Mouse (Mus musculus) hindbrain, embryonic 13.5 days (tissue): ENCODE data around the gene Pom121. TPM values are rescaled to one million over a fixed set of nuclear protein-coding genes. Genes with fewer than 3 reads are reported as not detected.
"Not testable (repeated sequence)": the region's sequence is repeated elsewhere in the genome, so short reads cannot be mapped to it uniquely, and the experiment has no call there.

ENCODE experiments used
- ATAC-seq: fragments of 200-750 bp; cut with Nextera tagmentation; 2 replicates; pipeline ENCODE4 v1.8.0; 2017; ENCODE audit warnings: moderate TSS enrichment; ENCODE audit not compliant: low FRiP score
- H3K27ac ChIP-seq: fragments of 300-500 bp; sonication (generic); 2 replicates; pipeline ENCODE4 v1.5.1; 2015; ENCODE audit warnings: inconsistent platforms, mild to moderate bottlenecking, moderate library complexity
- H3K27me3 ChIP-seq: fragments of 300-500 bp; sonication (generic); 2 replicates; pipeline ENCODE4 v1.6.1; 2015; ENCODE audit warnings: mild to moderate bottlenecking, inconsistent platforms
- H3K36me3 ChIP-seq: fragments of 300-500 bp; sonication (generic); 2 replicates; pipeline ENCODE4 v1.6.1; 2015; ENCODE audit warnings: mild to moderate bottlenecking, inconsistent platforms
- H3K4me1 ChIP-seq: fragments of 300-500 bp; sonication (generic); replicated peaks from 2 replicates; pipeline ENCODE4 v1.6.1; 2015; ENCODE audit warnings: inconsistent platforms
- H3K4me2 ChIP-seq: fragments of 300-500 bp; sonication (generic); 2 replicates; pipeline ENCODE4 v1.6.1; 2015; ENCODE audit warnings: inconsistent platforms, mild to moderate bottlenecking, moderate library complexity
- H3K4me3 ChIP-seq: fragments of 300-500 bp; sonication (generic); 2 replicates; pipeline ENCODE4 v1.5.1; 2015; ENCODE audit warnings: mild to moderate bottlenecking, inconsistent platforms
- H3K9ac ChIP-seq: fragments of 300-500 bp; sonication (generic); 2 replicates; pipeline ENCODE4 v1.6.1; 2015; ENCODE audit warnings: mild to moderate bottlenecking, inconsistent platforms
- H3K9me3 ChIP-seq: fragments of 300-500 bp; sonication (generic); 2 replicates; pipeline ENCODE4 v1.6.1; 2016; ENCODE audit warnings: inconsistent platforms
- WGBS: fragments of 180-500 bp; shearing (Covaris S2); methylation state at CpG from one replicate; pipeline ENCODE4 v1.1.7; 2015; 5-methylcytosine and 5-hydroxymethylcytosine counted together
- polyA plus RNA-seq: library from polyadenylated mRNA; unstranded; fragments of >200 nt; fragmentation: Nextera tagmentation; extraction: Ambion mirVana; gene quantifications from 2 replicates; pipeline ENCODE4 v1.2.1, GENCODE M21; 2015

Gene Pom121
- polyA plus RNA-seq, 1 experiment from 2014 or later: 11.1 TPM

DNA sequence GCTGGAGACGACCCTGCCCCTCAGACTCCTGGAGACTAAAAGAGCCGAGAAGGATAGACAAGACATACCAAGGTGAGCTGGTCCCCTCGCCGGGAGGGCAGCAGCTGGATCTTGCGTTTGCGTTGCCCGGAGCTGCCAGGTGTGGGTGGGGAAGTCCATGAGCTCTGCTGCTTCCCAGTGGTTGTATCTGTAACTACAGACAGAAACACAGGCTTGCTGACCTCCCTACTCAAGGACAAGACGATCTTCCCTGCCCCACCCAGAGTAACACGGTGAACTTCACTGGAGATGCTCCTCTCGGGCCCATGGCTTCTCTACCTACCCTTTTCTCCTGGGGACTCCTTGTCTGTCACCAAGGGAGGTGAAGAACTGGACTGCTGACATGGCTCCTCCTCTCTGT is 10.6 kb downstream of the Pom121 start:
- no peaks in the 10 kb centered on the region for H3K27me3 ChIP-seq
- H3K4me1 ChIP-seq: no peaks in the 10 kb centered on the region
- 88% methylated on average over 10 of the region's 10 CpGs for WGBS
- no peak overlapping the region for H3K4me2 ChIP-seq
- H3K36me3 ChIP-seq: peaks cover 97% of the 10 kb centered on the region
- no peak for ATAC-seq
- H3K9ac ChIP-seq: no peak overlapping the region
- H3K9me3 ChIP-seq: no peaks in the 10 kb centered on the region
- H3K27ac ChIP-seq: no peak overlapping the region
- H3K4me3 ChIP-seq: no peak overlapping the region

DNA sequence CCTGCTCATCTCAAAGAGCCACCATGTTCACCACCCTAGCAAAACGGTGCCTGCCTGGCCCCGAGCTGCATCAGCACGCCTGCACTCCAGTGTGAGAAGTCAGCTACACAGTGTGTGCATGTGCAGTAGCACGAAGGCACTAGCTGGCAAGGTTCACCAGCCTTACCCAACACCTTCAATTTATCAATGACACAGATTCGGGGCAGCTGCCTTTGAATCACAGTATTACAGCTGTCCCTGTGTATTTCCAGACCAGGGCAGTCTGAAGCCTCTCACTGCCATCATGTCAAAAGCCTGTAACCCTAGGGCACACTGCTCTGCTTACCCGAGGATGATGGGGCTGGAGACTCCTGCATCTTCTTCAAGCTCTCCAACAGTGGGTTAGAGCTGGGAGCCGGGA is 11.6 kb downstream of the Pom121 start:
- no peak for ATAC-seq
- H3K36me3 ChIP-seq: peaks cover 97% of the 10 kb centered on the region
- H3K9ac ChIP-seq: no peak overlapping the region
- no peaks in the 10 kb centered on the region for H3K9me3 ChIP-seq
- no peak overlapping the region for H3K4me3 ChIP-seq
- H3K4me1 ChIP-seq: no peaks in the 10 kb centered on the region
- no peak overlapping the region for H3K4me2 ChIP-seq
- WGBS: 96% methylated on average over 7 of the region's 7 CpGs
- no peaks in the 10 kb centered on the region for H3K27me3 ChIP-seq
- H3K27ac ChIP-seq: no peak overlapping the region

DNA sequence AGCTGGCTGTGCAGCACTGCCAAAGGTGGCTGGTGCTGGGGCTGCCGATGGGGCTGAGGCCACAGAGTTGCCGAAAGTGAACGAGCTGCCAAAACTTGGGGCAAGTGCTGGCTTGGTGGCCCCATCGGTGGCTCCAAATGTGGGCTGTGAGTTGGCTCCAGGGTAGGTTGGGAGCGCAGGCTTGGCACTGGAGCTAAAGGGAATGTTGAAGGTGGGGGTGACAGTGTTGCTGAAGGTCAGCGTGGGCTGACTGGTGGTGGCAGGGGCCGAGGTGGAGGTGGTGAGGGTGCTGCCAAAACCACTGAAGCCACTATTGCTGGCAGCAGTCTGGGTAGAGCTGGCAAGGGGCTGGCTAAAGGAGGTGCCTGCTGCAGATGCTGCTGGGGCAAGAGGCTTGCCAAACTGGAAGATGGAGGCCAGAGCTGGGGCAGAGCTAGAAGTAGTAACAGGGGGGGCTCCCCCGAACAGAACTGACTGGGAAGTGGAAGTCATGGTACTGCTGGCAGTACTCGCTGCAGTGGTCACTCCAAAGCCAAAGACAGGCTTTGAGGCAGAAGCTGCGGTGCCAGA is 12.9 kb downstream of the Pom121 start:
- ATAC-seq: no peak
- Histone ChIP-seq H3K9ac (no peak overlapping the region), H3K4me2 (no peak overlapping the region), H3K27me3 (no peaks in the 10 kb centered on the region), H3K4me1 (no peaks in the 10 kb centered on the region), H3K4me3 (no peak overlapping the region), H3K9me3 (no peaks in the 10 kb centered on the region), H3K36me3 (peaks cover 97% of the 10 kb centered on the region), H3K27ac (no peak overlapping the region)
- 95% methylated on average over 10 of the region's 10 CpGs for WGBS

DNA sequence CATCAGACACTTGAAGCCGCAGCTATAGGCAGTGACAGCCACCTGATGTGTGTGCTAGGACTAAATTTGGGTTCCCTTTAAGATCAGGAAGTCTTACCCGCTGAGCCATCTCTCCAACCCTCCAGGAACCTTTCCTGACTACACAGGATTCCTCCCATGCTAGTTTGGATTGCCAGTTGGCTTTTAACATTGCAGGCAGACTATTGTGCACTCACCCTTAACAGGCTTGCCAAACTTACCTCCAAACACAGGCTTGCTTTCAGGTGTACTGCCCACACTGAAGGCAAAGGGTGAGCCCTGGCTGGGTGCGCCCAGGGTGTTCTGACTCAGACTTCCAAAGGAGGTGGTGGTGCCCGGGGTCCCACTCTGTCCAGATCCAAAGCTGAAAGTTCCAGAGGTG is 13.7 kb downstream of the Pom121 start:
- H3K27ac ChIP-seq: no peak overlapping the region
- WGBS: 95% methylated on average over 4 of the region's 4 CpGs
- no peaks in the 10 kb centered on the region for H3K4me1 ChIP-seq
- H3K36me3 ChIP-seq: peaks cover 99% of the 10 kb centered on the region
- ATAC-seq: no peak
- no peak overlapping the region for H3K4me3 ChIP-seq
- H3K9ac ChIP-seq: no peak overlapping the region
- H3K4me2 ChIP-seq: no peak overlapping the region
- no peaks in the 10 kb centered on the region for H3K27me3 ChIP-seq
- no peaks in the 10 kb centered on the region for H3K9me3 ChIP-seq

- Histone ChIP-seq H3K9ac (no peak overlapping the region), H3K4me3 (no peak overlapping the region), H3K27ac (no peak overlapping the region), H3K27me3 (no peaks in the 10 kb centered on the region), H3K9me3 (no peaks in the 10 kb centered on the region), H3K4me1 (no peaks in the 10 kb centered on the region; the same call in 1 of the 2 replicates), H3K36me3 (peaks cover 99% of the 10 kb centered on the region), H3K4me2 (no peak overlapping the region)
- ATAC-seq: no peak
- 70% methylated on average over 2 of the region's 2 CpGs for WGBS
These were observed 18.0 kb downstream of the Pom121 start for GRCm38 (mm10) chr5:135376341-135376740.

DNA sequence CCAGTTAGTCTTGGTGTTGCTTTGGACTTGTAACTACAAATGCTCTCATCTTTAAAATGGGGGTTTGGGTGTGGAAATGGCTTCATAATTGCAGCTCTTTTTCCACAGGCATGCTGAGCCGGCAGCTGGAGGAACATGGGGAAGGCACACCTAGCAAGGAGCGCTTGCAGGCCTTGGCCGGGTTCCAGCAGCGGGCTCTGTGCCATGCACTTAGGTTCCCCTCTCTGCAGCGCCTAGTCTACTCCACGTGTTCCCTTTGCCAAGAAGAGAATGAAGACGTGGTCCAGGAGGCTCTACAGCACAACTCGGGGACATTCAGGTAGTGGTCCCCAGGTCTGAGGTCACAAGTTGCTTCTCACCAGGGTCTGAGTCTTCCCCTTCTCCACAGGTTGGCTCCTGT is 19.2 kb downstream of the Pom121 start:
- H3K4me3 ChIP-seq: no peak overlapping the region
- no peaks in the 10 kb centered on the region for H3K9me3 ChIP-seq
- ATAC-seq: no peak
- no peak overlapping the region for H3K27ac ChIP-seq
- no peaks in the 10 kb centered on the region for H3K27me3 ChIP-seq
- H3K9ac ChIP-seq: no peak overlapping the region
- 77% methylated on average over 8 of the region's 8 CpGs for WGBS
- H3K36me3 ChIP-seq: peaks cover 89% of the 10 kb centered on the region
- no peak overlapping the region for H3K4me2 ChIP-seq
- H3K4me1 ChIP-seq: peaks cover 12% of the 10 kb centered on the region

- peaks cover 73% of the 10 kb centered on the region for H3K36me3 ChIP-seq
- H3K4me1 ChIP-seq: peaks cover 20% of the 10 kb centered on the region
- no peak overlapping the region for H3K4me2 ChIP-seq
- no peak overlapping the region for H3K4me3 ChIP-seq
- H3K9ac ChIP-seq: no peak overlapping the region
- no peaks in the 10 kb centered on the region for H3K9me3 ChIP-seq
- no peak for ATAC-seq
- no peaks in the 10 kb centered on the region for H3K27me3 ChIP-seq
- no peak overlapping the region for H3K27ac ChIP-seq
- WGBS: 96% methylated on average over 5 of the region's 5 CpGs
These were observed 20.7 kb downstream of the Pom121 start for GRCm38 (mm10) chr5:135373601-135374000.

- Histone ChIP-seq H3K36me3 (peaks cover 49% of the 10 kb centered on the region), H3K4me2 (no peak overlapping the region; the same call in 1 of the 2 replicates), H3K9me3 (no peaks in the 10 kb centered on the region), H3K27me3 (0 out of 2 replicates have a peak, but pooled peaks cover 6% of the 10 kb centered on the region), H3K27ac (no peak overlapping the region), H3K4me3 (0 out of 2 replicates have a peak overlapping the region, but pooled peaks have one; percentile 5), H3K4me1 (peaks cover 20% of the 10 kb centered on the region), H3K9ac (no peak overlapping the region)
- no peak for ATAC-seq
- WGBS: 95% methylated on average over 13 of the region's 13 CpGs
These were observed 23.2 kb downstream of the Pom121 start for GRCm38 (mm10) chr5:135371195-135371594.

- no peaks in the 10 kb centered on the region for H3K9me3 ChIP-seq
- peak within 1 kb of the TSS; percentile 81 for H3K27ac ChIP-seq
- H3K9ac ChIP-seq: peak within 1 kb of the TSS; percentile 93
- WGBS: under 1% methylated on average over 64 of the region's 64 CpGs
- peak within 1 kb of the TSS; percentile 88 for H3K4me2 ChIP-seq
- peaks cover 37% of the 10 kb centered on the region for H3K36me3 ChIP-seq
- peak within 1 kb of the TSS; percentile 97 for H3K4me3 ChIP-seq
- peak; percentile 84 for ATAC-seq
- 0 out of 2 replicates have a peak, but pooled peaks cover 7% of the 10 kb centered on the region for H3K27me3 ChIP-seq
- peaks cover 20% of the 10 kb centered on the region for H3K4me1 ChIP-seq
These were observed 24.3 kb downstream of the Pom121 start, which contains the start of gene Nsun5 for GRCm38 (mm10) chr5:135369787-135370654. Gene Nsun5 (plus strand): TSS chr5:135369953.

- WGBS: 54% methylated on average over 9 of the region's 9 CpGs
- H3K36me3 ChIP-seq: peaks cover 29% of the 10 kb centered on the region
These were observed 25.1 kb downstream of the Pom121 start for GRCm38 (mm10) chr5:135369196-135369595.

GRCm38 (mm10) chr5:135368312-135368711 is 26.0 kb downstream of the Pom121 start:
- H3K4me1 ChIP-seq: peaks cover 20% of the 10 kb centered on the region
- 0 out of 2 replicates have a peak, but pooled peaks cover 7% of the 10 kb centered on the region for H3K27me3 ChIP-seq
- no peak overlapping the region for H3K27ac ChIP-seq
- WGBS: 80% methylated on average over 6 of the region's 6 CpGs
- H3K9me3 ChIP-seq: no peaks in the 10 kb centered on the region
- H3K36me3 ChIP-seq: peaks cover 20% of the 10 kb centered on the region
- H3K4me3 ChIP-seq: no peak overlapping the region
- no peak for ATAC-seq
- no peak overlapping the region for H3K9ac ChIP-seq
- no peak overlapping the region for H3K4me2 ChIP-seq

More at GRCm38 (mm10) chr5:135369196-135369595, 25.1 kb downstream of the Pom121 start:
- Histone ChIP-seq H3K9ac (peak overlapping the region; percentile 93), H3K4me1 (peaks cover 20% of the 10 kb centered on the region), H3K4me3 (peak overlapping the region; percentile 97), H3K4me2 (peak overlapping the region; percentile 88), H3K27ac (peak overlapping the region; percentile 81)
- ATAC-seq, H3K9me3 ChIP-seq, H3K27me3 ChIP-seq: not testable (repeated sequence)

- 0 out of 2 replicates have a peak, but pooled peaks cover 7% of the 10 kb centered on the region for H3K27me3 ChIP-seq
- no peaks in the 10 kb centered on the region for H3K9me3 ChIP-seq
- no peak overlapping the region for H3K4me2 ChIP-seq
- peaks cover 17% of the 10 kb centered on the region for H3K36me3 ChIP-seq
- no peak overlapping the region for H3K9ac ChIP-seq
- ATAC-seq: no peak
- 57% methylated on average over 6 of the region's 6 CpGs for WGBS
- H3K4me3 ChIP-seq: no peak overlapping the region
- peaks cover 20% of the 10 kb centered on the region for H3K4me1 ChIP-seq
- no peak overlapping the region for H3K27ac ChIP-seq
These were observed 26.5 kb downstream of the Pom121 start for GRCm38 (mm10) chr5:135367841-135368240.
